Mouse (Mus musculus): Measurements from ENCODE around the gene Gm14214. TPM values are rescaled to one million over a fixed set of nuclear protein-coding genes. Genes with fewer than 3 reads are reported as not detected.

The Gm14214 gene
- polyA plus RNA-seq, 1 experiment from 2014 or later: not detected

Other genes starting within 250 kb of the Gm14214 start
- 1.8 and 2.1 TPM in 2 replicates for gene 1700003F12Rik, start 222.9 kb downstream of the Gm14214 start, polyA plus RNA-seq (2015; fragmentation: Nextera tagmentation; extraction: Ambion mirVana)
- 0.36 and 0.60 TPM in 2 replicates for gene Actl10, start 218.3 kb downstream of the Gm14214 start, polyA plus RNA-seq (2015; fragmentation: Nextera tagmentation; extraction: Ambion mirVana)
- 15.4 and 18.0 TPM in 2 replicates for gene Necab3, start 211.1 kb downstream of the Gm14214 start, polyA plus RNA-seq (2015; fragmentation: Nextera tagmentation; extraction: Ambion mirVana)
- gene E2f1, start 200.1 kb downstream of the Gm14214 start, polyA plus RNA-seq (2015; fragmentation: Nextera tagmentation; extraction: Ambion mirVana): 5.4 and 7.1 TPM in 2 replicates
- 15.7 and 15.9 TPM in 2 replicates for gene Pxmp4, start 166.3 kb downstream of the Gm14214 start, polyA plus RNA-seq (2015; fragmentation: Nextera tagmentation; extraction: Ambion mirVana)
- 2.6 and 3.1 TPM in 2 replicates for gene Zfp341, start 156.7 kb downstream of the Gm14214 start, polyA plus RNA-seq (2015; fragmentation: Nextera tagmentation; extraction: Ambion mirVana)
- 0.50 and 0.78 TPM in 2 replicates for gene 4930519P11Rik, start 156.6 kb downstream of the Gm14214 start, polyA plus RNA-seq (2015; fragmentation: Nextera tagmentation; extraction: Ambion mirVana)
- 27.9 and 28.4 TPM in 2 replicates for gene Chmp4b, start 118.3 kb downstream of the Gm14214 start, polyA plus RNA-seq (2015; fragmentation: Nextera tagmentation; extraction: Ambion mirVana)
- 25.3 and 34.1 TPM in 2 replicates for gene Raly, start 21.1 kb upstream of the Gm14214 start, polyA plus RNA-seq (2015; fragmentation: Nextera tagmentation; extraction: Ambion mirVana)
- gene a, start 21.4 kb upstream of the Gm14214 start, polyA plus RNA-seq (2015; fragmentation: Nextera tagmentation; extraction: Ambion mirVana): 0.86 and 1.5 TPM in 2 replicates
- 61.7 and 69.0 TPM in 2 replicates for gene Eif2s2, start 122.9 kb upstream of the Gm14214 start, polyA plus RNA-seq (2015; fragmentation: Nextera tagmentation; extraction: Ambion mirVana)
- gene Gm14226, start 248.2 kb upstream of the Gm14214 start, polyA plus RNA-seq (2015; fragmentation: Nextera tagmentation; extraction: Ambion mirVana): 0.08 TPM in 2 replicates